Mouse (Mus musculus): ENCODE measurements at regions not wholly inside any gene's neighbourhood (a gene's known extent, or its start where the extent isn't known, plus 50 kb on each side); places are given as distances from the start of the nearest gene placed in this dataset.

DNA sequence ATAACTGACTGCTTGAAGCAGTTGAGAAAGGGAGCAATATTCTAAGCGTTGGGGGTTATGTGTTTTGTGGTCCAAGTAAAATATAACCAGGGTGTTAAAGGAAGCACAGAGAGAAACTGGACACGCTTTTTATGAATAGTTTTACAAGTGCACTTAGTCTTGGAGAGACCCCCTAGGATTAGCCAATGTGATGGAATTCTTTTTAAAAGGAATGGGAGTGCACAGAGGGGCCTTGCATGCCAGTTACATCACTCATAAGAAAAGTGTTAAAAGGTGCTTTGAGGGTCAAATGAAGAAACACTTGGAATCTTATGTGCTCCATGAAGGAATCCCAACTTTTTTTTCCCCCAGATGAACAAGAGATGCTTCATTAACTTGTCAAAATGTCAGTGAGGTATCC lies 394.4 kb downstream of the Bckdhb start:
- Histone ChIP-seq H3K4me1 (ENCODE audit: control insufficient read depth, insufficient read depth, low read length) (peaks cover 3% of the 10 kb centered on the region; the same call in 1 of the 2 replicates), H3K4me2 (ENCODE audit: low read depth) (no peak overlapping the region), H3K27me3 (ENCODE audit: control insufficient read depth, insufficient read depth, low read length) (no peaks in the 10 kb centered on the region), H3K9me3 (ENCODE audit: control insufficient read depth, low read length) (no peaks in the 10 kb centered on the region), H3K27ac (ENCODE audit: low read depth, low read length) (no peak overlapping the region), H3K4me3 (ENCODE audit: low read depth, low read length) (no peak overlapping the region), H3K9ac (ENCODE audit: low read length) (no peak overlapping the region), H3K36me3 (ENCODE audit: control insufficient read depth, insufficient read depth, low read length) (no peaks in the 10 kb centered on the region)
- DNase-seq (ENCODE audit: low spot score): no peak
- ATAC-seq (ENCODE audit: insufficient read depth, low FRiP score, low TSS enrichment): no peak
- WGBS: 51% methylated on average over 2 of the region's 2 CpGs

- Histone ChIP-seq H3K36me3 (ENCODE audit: control insufficient read depth, insufficient read depth, low read length) (no peaks in the 10 kb centered on the region), H3K4me3 (ENCODE audit: low read depth, low read length) (no peak overlapping the region), H3K9me3 (ENCODE audit: control insufficient read depth, low read length) (no peaks in the 10 kb centered on the region), H3K9ac (ENCODE audit: low read length) (no peak overlapping the region), H3K4me2 (ENCODE audit: low read depth) (no peak overlapping the region), H3K27ac (ENCODE audit: low read depth, low read length) (no peak overlapping the region), H3K27me3 (ENCODE audit: control insufficient read depth, insufficient read depth, low read length) (no peaks in the 10 kb centered on the region), H3K4me1 (ENCODE audit: control insufficient read depth, insufficient read depth, low read length) (peaks cover 3% of the 10 kb centered on the region; the same call in 1 of the 2 replicates)
- no peak for DNase-seq (ENCODE audit: low spot score)
- no peak for ATAC-seq (ENCODE audit: insufficient read depth, low FRiP score, low TSS enrichment)
- WGBS: 63% methylated on average over 2 of the region's 2 CpGs
These were observed 398.2 kb downstream of the Bckdhb start for GRCm38 (mm10) chr9:84323145-84323544.

DNA sequence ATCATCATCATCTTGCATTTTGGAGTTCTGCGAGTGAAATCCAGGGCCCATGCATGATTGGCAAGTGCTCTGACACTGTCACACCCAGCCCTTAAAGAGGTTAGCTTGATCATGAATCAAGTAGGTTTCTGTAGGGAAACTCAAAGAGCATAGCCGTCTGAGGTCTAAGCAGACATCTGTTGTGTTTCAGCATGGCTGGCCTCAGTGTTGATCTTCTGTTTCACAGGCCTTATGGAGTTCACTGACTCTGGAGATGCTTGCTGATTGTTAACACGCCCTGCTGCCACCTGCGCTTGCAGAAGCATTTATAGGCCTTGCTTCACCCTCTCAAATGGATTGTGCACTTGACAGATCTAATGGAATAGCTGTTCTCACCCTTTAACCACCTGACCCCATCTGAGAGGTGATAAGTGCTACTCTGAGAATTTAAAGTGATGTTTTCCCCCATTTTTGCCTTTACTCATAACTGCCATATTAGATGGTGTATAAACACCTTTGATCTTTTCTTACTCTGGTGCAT lies 406.2 kb downstream of the Bckdhb start:
- Histone ChIP-seq H3K9me3 (ENCODE audit: control insufficient read depth, low read length) (no peaks in the 10 kb centered on the region), H3K4me3 (ENCODE audit: low read depth, low read length) (no peak overlapping the region), H3K9ac (ENCODE audit: low read length) (no peak overlapping the region), H3K36me3 (ENCODE audit: control insufficient read depth, insufficient read depth, low read length) (no peaks in the 10 kb centered on the region), H3K27me3 (ENCODE audit: control insufficient read depth, insufficient read depth, low read length) (no peaks in the 10 kb centered on the region), H3K4me2 (ENCODE audit: low read depth) (no peak overlapping the region), H3K4me1 (ENCODE audit: control insufficient read depth, insufficient read depth, low read length) (no peaks in the 10 kb centered on the region), H3K27ac (ENCODE audit: low read depth, low read length) (no peak overlapping the region)
- WGBS: 74% methylated on average over 4 of the region's 4 CpGs
- ATAC-seq (ENCODE audit: insufficient read depth, low FRiP score, low TSS enrichment) (no peak), DNase-seq (ENCODE audit: low spot score) (no peak)

- Histone ChIP-seq H3K36me3 (ENCODE audit: control insufficient read depth, insufficient read depth, low read length) (no peaks in the 10 kb centered on the region), H3K9ac (ENCODE audit: low read length) (no peak overlapping the region), H3K27me3 (ENCODE audit: control insufficient read depth, insufficient read depth, low read length) (no peaks in the 10 kb centered on the region), H3K27ac (ENCODE audit: low read depth, low read length) (no peak overlapping the region), H3K4me2 (ENCODE audit: low read depth) (no peak overlapping the region), H3K4me1 (ENCODE audit: control insufficient read depth, insufficient read depth, low read length) (no peaks in the 10 kb centered on the region), H3K9me3 (ENCODE audit: control insufficient read depth, low read length) (no peaks in the 10 kb centered on the region), H3K4me3 (ENCODE audit: low read depth, low read length) (no peak overlapping the region)
- peak; percentile 96 for ATAC-seq (ENCODE audit: insufficient read depth, low FRiP score, low TSS enrichment)
- DNase-seq (ENCODE audit: low spot score): peak; percentile 88
- WGBS: 17% methylated on average over 7 of the region's 7 CpGs
These were observed 418.6 kb downstream of the Bckdhb start for GRCm38 (mm10) chr9:84343435-84344095.

- no peak for ATAC-seq (ENCODE audit: insufficient read depth, low FRiP score, low TSS enrichment)
These were observed 425.3 kb downstream of the Bckdhb start for GRCm38 (mm10) chr9:84350223-84350622.

DNA sequence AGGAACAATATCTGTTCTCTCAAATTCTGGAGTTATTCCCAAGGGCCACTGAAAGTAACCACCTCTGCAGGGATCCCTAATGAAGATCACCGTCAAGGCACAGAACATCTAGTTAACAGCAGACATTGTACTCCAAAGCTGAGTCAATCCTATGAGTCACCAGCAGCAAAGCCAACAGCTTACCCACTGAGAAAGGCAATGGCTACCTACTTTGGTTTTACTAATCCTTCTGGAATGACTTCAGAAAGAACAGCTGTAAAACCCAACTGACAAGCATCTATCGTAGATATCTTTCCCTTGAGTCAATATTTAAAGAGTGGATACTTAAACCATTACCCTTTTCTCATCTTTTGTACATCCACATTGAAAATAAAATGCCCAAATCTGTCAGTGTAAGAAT lies 429.5 kb downstream of the Bckdhb start:
- ATAC-seq (ENCODE audit: insufficient read depth, low FRiP score, low TSS enrichment): no peak

More at GRCm38 (mm10) chr9:84350223-84350622, 425.3 kb downstream of the Bckdhb start:
- no peak for DNase-seq (ENCODE audit: low spot score)
- WGBS: 55% methylated on average over 2 of the region's 2 CpGs
- no peak overlapping the region for H3K9ac ChIP-seq (ENCODE audit: low read length)
- no peaks in the 10 kb centered on the region for H3K9me3 ChIP-seq (ENCODE audit: control insufficient read depth, low read length)
- no peaks in the 10 kb centered on the region for H3K36me3 ChIP-seq (ENCODE audit: control insufficient read depth, insufficient read depth, low read length)
- H3K4me1 ChIP-seq (ENCODE audit: control insufficient read depth, insufficient read depth, low read length): no peaks in the 10 kb centered on the region
- no peak overlapping the region for H3K4me3 ChIP-seq (ENCODE audit: low read depth, low read length)
- no peak overlapping the region for H3K4me2 ChIP-seq (ENCODE audit: low read depth)
- H3K27ac ChIP-seq (ENCODE audit: low read depth, low read length): no peak overlapping the region
- no peaks in the 10 kb centered on the region for H3K27me3 ChIP-seq (ENCODE audit: control insufficient read depth, insufficient read depth, low read length)

DNA sequence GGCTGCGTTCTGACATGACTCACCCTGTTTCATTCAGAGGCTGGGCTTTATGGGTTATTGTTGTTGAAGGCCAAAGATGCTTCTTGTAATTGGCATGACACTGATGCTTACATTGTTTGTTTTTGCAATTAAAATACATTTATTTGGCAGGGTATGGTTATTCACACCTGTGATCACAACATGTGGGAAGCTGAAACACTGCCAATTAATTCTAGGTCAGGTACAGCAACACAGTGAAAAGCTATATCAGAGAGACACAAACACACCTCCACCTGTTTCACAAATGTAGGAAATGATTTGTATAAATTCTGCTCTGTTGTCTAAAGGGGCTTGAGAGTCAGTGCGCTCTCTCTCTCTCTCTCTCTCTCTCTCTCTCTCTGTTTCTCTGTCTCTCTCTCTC lies 431.2 kb downstream of the Bckdhb start:
- Histone ChIP-seq H3K9me3 (ENCODE audit: control insufficient read depth, low read length) (no peaks in the 10 kb centered on the region), H3K4me2 (ENCODE audit: low read depth) (no peak overlapping the region), H3K27ac (ENCODE audit: low read depth, low read length) (no peak overlapping the region), H3K4me3 (ENCODE audit: low read depth, low read length) (no peak overlapping the region), H3K27me3 (ENCODE audit: control insufficient read depth, insufficient read depth, low read length) (no peaks in the 10 kb centered on the region), H3K36me3 (ENCODE audit: control insufficient read depth, insufficient read depth, low read length) (no peaks in the 10 kb centered on the region), H3K4me1 (ENCODE audit: control insufficient read depth, insufficient read depth, low read length) (no peaks in the 10 kb centered on the region), H3K9ac (ENCODE audit: low read length) (no peak overlapping the region)
- ATAC-seq (ENCODE audit: insufficient read depth, low FRiP score, low TSS enrichment) (no peak), DNase-seq (ENCODE audit: low spot score) (no peak)
- WGBS: 94% methylated on average over 2 of the region's 2 CpGs

More for the DNA sequence above, 429.5 kb downstream of the Bckdhb start:
- no peak overlapping the region for H3K4me3 ChIP-seq (ENCODE audit: low read depth, low read length)
- H3K9me3 ChIP-seq (ENCODE audit: control insufficient read depth, low read length): no peaks in the 10 kb centered on the region
- H3K9ac ChIP-seq (ENCODE audit: low read length): no peak overlapping the region
- no peaks in the 10 kb centered on the region for H3K36me3 ChIP-seq (ENCODE audit: control insufficient read depth, insufficient read depth, low read length)
- H3K27ac ChIP-seq (ENCODE audit: low read depth, low read length): no peak overlapping the region
- H3K4me1 ChIP-seq (ENCODE audit: control insufficient read depth, insufficient read depth, low read length): no peaks in the 10 kb centered on the region
- no peaks in the 10 kb centered on the region for H3K27me3 ChIP-seq (ENCODE audit: control insufficient read depth, insufficient read depth, low read length)
- 88% methylated on average over 2 of the region's 2 CpGs for WGBS
- H3K4me2 ChIP-seq (ENCODE audit: low read depth): no peak overlapping the region
- no peak for DNase-seq (ENCODE audit: low spot score)

DNA sequence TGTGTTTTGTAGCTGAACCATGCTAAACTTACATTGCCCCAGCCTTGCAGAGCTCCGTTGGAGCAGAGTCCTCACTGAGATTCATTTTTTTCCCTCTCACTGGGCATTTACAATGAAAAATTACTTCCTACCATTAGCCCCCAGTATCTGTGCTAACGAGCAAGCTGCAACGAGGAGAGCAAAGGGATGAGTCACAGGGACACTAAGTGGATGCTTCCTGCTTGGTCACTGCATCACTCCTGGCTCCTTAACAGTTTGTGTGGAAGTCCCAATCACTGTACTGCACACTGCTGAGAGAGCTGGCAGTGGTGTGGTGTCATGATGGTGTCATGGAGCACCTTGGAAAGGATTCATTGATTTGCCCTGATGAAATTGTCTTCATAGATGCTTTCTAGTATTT lies 434.9 kb downstream of the Bckdhb start:
- ATAC-seq (ENCODE audit: insufficient read depth, low FRiP score, low TSS enrichment) (no peak), DNase-seq (ENCODE audit: low spot score) (no peak)
- H3K9ac ChIP-seq (ENCODE audit: low read length): no peak overlapping the region
- no peaks in the 10 kb centered on the region for H3K4me1 ChIP-seq (ENCODE audit: control insufficient read depth, insufficient read depth, low read length)
- no peak overlapping the region for H3K4me2 ChIP-seq (ENCODE audit: low read depth)
- H3K4me3 ChIP-seq (ENCODE audit: low read depth, low read length): no peak overlapping the region
- no peaks in the 10 kb centered on the region for H3K9me3 ChIP-seq (ENCODE audit: control insufficient read depth, low read length)
- no peaks in the 10 kb centered on the region for H3K36me3 ChIP-seq (ENCODE audit: control insufficient read depth, insufficient read depth, low read length)
- H3K27me3 ChIP-seq (ENCODE audit: control insufficient read depth, insufficient read depth, low read length): no peaks in the 10 kb centered on the region
- H3K27ac ChIP-seq (ENCODE audit: low read depth, low read length): no peak overlapping the region
- WGBS: 70% methylated on average over 3 of the region's 3 CpGs

- Histone ChIP-seq H3K27ac (ENCODE audit: low read depth, low read length) (no peak overlapping the region), H3K4me2 (ENCODE audit: low read depth) (no peak overlapping the region), H3K4me3 (ENCODE audit: low read depth, low read length) (no peak overlapping the region), H3K9me3 (ENCODE audit: control insufficient read depth, low read length) (no peaks in the 10 kb centered on the region), H3K4me1 (ENCODE audit: control insufficient read depth, insufficient read depth, low read length) (no peaks in the 10 kb centered on the region), H3K27me3 (ENCODE audit: control insufficient read depth, insufficient read depth, low read length) (no peaks in the 10 kb centered on the region), H3K9ac (ENCODE audit: low read length) (no peak overlapping the region), H3K36me3 (ENCODE audit: control insufficient read depth, insufficient read depth, low read length) (no peaks in the 10 kb centered on the region)
- no peak for DNase-seq (ENCODE audit: low spot score)
- 60% methylated on average over 4 of the region's 4 CpGs for WGBS
- no peak for ATAC-seq (ENCODE audit: insufficient read depth, low FRiP score, low TSS enrichment)
These were observed 435.5 kb downstream of the Bckdhb start for GRCm38 (mm10) chr9:84360484-84360883.
